Mouse (Mus musculus) layer of hippocampus, adult 11-12 months (tissue): ENCODE measurements around the gene Nubp2.

Experiments used
- DNase-seq: peaks from one replicate; pipeline ENCODE4 v3.0.0; 2022; ENCODE audit warnings: low spot score

The Nubp2 gene

GRCm38 (mm10) chr17:24894061-24894994 lies 8.2 kb upstream of the Nubp2 start:
- DNase-seq, result peak; percentile 24

GRCm38 (mm10) chr17:24893276-24893675 lies 7.1 kb upstream of the Nubp2 start:
- peak; percentile 6 for DNase-seq

- peak; percentile 5 for DNase-seq
These were observed 6.6 kb upstream of the Nubp2 start for GRCm38 (mm10) chr17:24892785-24893184.

GRCm38 (mm10) chr17:24891321-24891720 lies 5.2 kb upstream of the Nubp2 start:
- DNase-seq, result peak; percentile 17

- peak; percentile 7 for DNase-seq
These were observed 4.3 kb upstream of the Nubp2 start for GRCm38 (mm10) chr17:24890151-24891092.

- no peak for DNase-seq
These were observed 2.7 kb upstream of the Nubp2 start for GRCm38 (mm10) chr17:24888862-24889261.

GRCm38 (mm10) chr17:24887291-24888080 lies 1.3 kb upstream of the Nubp2 start:
- DNase-seq, result peak; percentile 24

- DNase-seq, result no peak
These were observed 753 bp upstream of the Nubp2 start for GRCm38 (mm10) chr17:24886932-24887271.

GRCm38 (mm10) chr17:24885356-24886133 lies 604 bp downstream of the Nubp2 start:
- peak; percentile 17 for DNase-seq

GRCm38 (mm10) chr17:24884391-24884790 lies 1.8 kb downstream of the Nubp2 start:
- DNase-seq, result no peak

- peak; percentile 13 for DNase-seq
These were observed 4.3 kb downstream of the Nubp2 start for GRCm38 (mm10) chr17:24881738-24882440.

- DNase-seq, result no peak
These were observed 7.6 kb downstream of the Nubp2 start for GRCm38 (mm10) chr17:24878531-24878930.

GRCm38 (mm10) chr17:24878117-24878397 lies 8.1 kb downstream of the Nubp2 start:
- no peak for DNase-seq

GRCm38 (mm10) chr17:24877336-24878116 lies 8.6 kb downstream of the Nubp2 start:
- DNase-seq, result no peak

GRCm38 (mm10) chr17:24874989-24875388 lies 11.2 kb downstream of the Nubp2 start:
- DNase-seq, result no peak

- DNase-seq, result no peak
These were observed 11.8 kb downstream of the Nubp2 start for GRCm38 (mm10) chr17:24874405-24874745.

GRCm38 (mm10) chr17:24873695-24874404 lies 12.3 kb downstream of the Nubp2 start:
- no peak for DNase-seq

GRCm38 (mm10) chr17:24867914-24868313 lies 18.2 kb downstream of the Nubp2 start:
- DNase-seq, result peak; percentile 48

GRCm38 (mm10) chr17:24865776-24866175 lies 20.4 kb downstream of the Nubp2 start, which contains the start of gene Igfals:
Gene Igfals (plus strand): TSS chr17:24865997.
- DNase-seq, result no peak
